ENCODE assay signal across 12 mouse cellular contexts in the genomic region with DNA sequence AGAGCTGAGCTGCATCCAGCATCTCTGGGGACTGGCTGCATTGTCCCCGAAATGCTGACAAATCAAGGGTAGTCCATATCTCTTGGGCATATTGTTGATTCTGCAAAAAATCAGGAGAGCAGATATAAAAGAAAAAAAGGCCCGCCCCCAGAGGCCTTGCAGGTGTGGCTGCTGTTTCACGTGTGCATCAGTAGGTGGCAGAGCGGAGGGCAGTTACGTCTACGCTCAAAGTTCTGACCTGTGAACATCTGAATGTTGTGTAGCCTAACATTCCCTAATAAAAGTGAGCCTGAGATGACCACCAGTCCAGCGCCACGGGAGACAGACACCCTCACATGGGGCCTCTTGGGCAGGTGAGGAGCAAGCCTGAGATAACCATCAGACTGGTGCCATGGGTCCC. TPM values are rescaled to one million over a fixed set of nuclear protein-coding genes. Genes with fewer than 3 reads are reported as not detected.
DNase-seq lines count a peak whose midpoint lies in the region; ATAC-seq and TF ChIP-seq lines count a peak whose summit lies in the region.
"Had no signal": no experiment of that assay in that cellular context is flagged by ENCODE, and none has a peak within 500 bp of the region (broad histone marks: within the 10 kb centered on the region; RNA-seq: fewer than 3 reads in every experiment).

No protein-coding gene starts in this region.

- TF ChIP-seq POLR2A in cerebellum, adult 2 months (IDR thresholded peaks at IDR 0.05; ENCODE audit: borderline replicate concordance, insufficient read depth, low read length), result no peak
- no peak for TF ChIP-seq POLR2A in MEL (IDR thresholded peaks at IDR 0.05; ENCODE audit: control insufficient read depth in 1 of 2, insufficient read depth in 1 of 2, low read depth in 1 of 2, low read length in 2 of 2, poor library complexity in 1 of 2)
- TF ChIP-seq POLR2A in small intestine, adult 2 months (IDR thresholded peaks at IDR 0.05; ENCODE audit: low read depth, low read length), result no peak

- no peak for ATAC-seq in liver, postnatal 0 days
- ATAC-seq in liver, embryonic 12.5 days, result no peak
- no peak for ATAC-seq in cerebellum, adult (ENCODE audit: insufficient number of reproducible peaks, low FRiP score, low TSS enrichment)

- no peak overlapping the region for H3K27ac ChIP-seq in cerebellum, adult 2 months (ENCODE audit: insufficient read depth, low read length)
- H3K27ac ChIP-seq in liver, postnatal 0 days (ENCODE audit: low read depth), result no peak overlapping the region
- H3K27ac ChIP-seq in liver, embryonic 12.5 days, result no peak overlapping the region
- H3K27ac ChIP-seq in MEL (ENCODE audit: control insufficient read depth, low read depth, low read length), result no peak overlapping the region
- no peak overlapping the region for H3K27ac ChIP-seq in small intestine, adult 2 months (ENCODE audit: insufficient read depth, low read depth, low read length)
- H3K27ac ChIP-seq: macrophage had no signal

- no peak overlapping the region for H3K9ac ChIP-seq in liver, postnatal 0 days (replicated peaks)
- H3K9ac ChIP-seq in liver, embryonic 12.5 days, result no peak overlapping the region
- H3K9ac ChIP-seq in MEL (ENCODE audit: control insufficient read depth, low read depth, low read length, poor library complexity, severe bottlenecking), result no peak overlapping the region

- no peaks in the 10 kb centered on the region for H3K9me3 ChIP-seq in liver, postnatal 0 days (ENCODE audit: low read length)
- no peaks in the 10 kb centered on the region for H3K9me3 ChIP-seq in liver, embryonic 12.5 days (replicated peaks)
- no peaks in the 10 kb centered on the region for H3K9me3 ChIP-seq in MEL (replicated peaks; ENCODE audit: insufficient read depth, low read length)

- DNase-seq in cerebellum, adult 2 months, result no peak
- DNase-seq in cerebellum, adult 9-10 months, result no peak
- DNase-seq in liver, postnatal 0 days, result no peak
- peak; percentile 30 for DNase-seq in MEL (ENCODE audit: low read depth, low spot score)
- no peak for DNase-seq in right cerebral cortex, adult 2 months (ENCODE audit: low spot score in 2 of 2)
- DNase-seq: adrenal gland, postnatal 25 days; kidney, adult 9 months; right cerebral cortex, postnatal 4 days had no signal

- peaks cover 3% of the 10 kb centered on the region; the same call in 1 of the 2 replicates for H3K36me3 ChIP-seq in liver, postnatal 0 days (replicated peaks; ENCODE audit: insufficient read depth, low read length)
- H3K36me3 ChIP-seq in liver, embryonic 12.5 days, result peaks cover 13% of the 10 kb centered on the region
- H3K36me3 ChIP-seq in MEL (ENCODE audit: control insufficient read depth in 1 of 2, insufficient read depth in 2 of 2, low read length in 2 of 2), result no peaks in the 10 kb centered on the region
- H3K36me3 ChIP-seq in small intestine, adult 2 months (ENCODE audit: control insufficient read depth, insufficient read depth, low read length), result peaks cover 11% of the 10 kb centered on the region; the same call in 1 of the 2 replicates

- no peak for TF ChIP-seq EP300 in liver, postnatal 0 days (IDR thresholded peaks at IDR 0.05; ENCODE audit: low read depth)
- TF ChIP-seq EP300 in MEL (IDR thresholded peaks at IDR 0.05; ENCODE audit: low read depth in 1 of 2, low read length in 2 of 2), result no peak

- H3K4me2 ChIP-seq in liver, postnatal 0 days (ENCODE audit: low read depth, low read length), result no peak overlapping the region
- H3K4me2 ChIP-seq in liver, embryonic 12.5 days, result no peak overlapping the region

- peak; percentile 31 for TF ChIP-seq RAD21 in MEL (IDR thresholded peaks at IDR 0.05; ENCODE audit: low read depth, low read length)

- no peak overlapping the region for H3K4me3 ChIP-seq in cerebellum, adult 2 months (replicated peaks; ENCODE audit: insufficient read depth, low read depth, low read length)
- no peak overlapping the region for H3K4me3 ChIP-seq in liver, postnatal 0 days (ENCODE audit: low read depth, low read length)
- H3K4me3 ChIP-seq in liver, embryonic 12.5 days, result no peak overlapping the region
- no peak overlapping the region for H3K4me3 ChIP-seq in MEL (ENCODE audit: control insufficient read depth in 1 of 2, insufficient read depth in 1 of 2, low read depth in 2 of 2, low read length in 2 of 2)
- no peak overlapping the region for H3K4me3 ChIP-seq in small intestine, adult 2 months (ENCODE audit: low read depth, low read length)

- peak; percentile 21; the same call in 1 of the 2 replicates for TF ChIP-seq CTCF in cerebellum, adult 2 months (IDR thresholded peaks at IDR 0.05; ENCODE audit: borderline replicate concordance, insufficient read depth, low read depth, low read length)
- peak; percentile 55 for TF ChIP-seq CTCF in liver, postnatal 0 days (IDR thresholded peaks at IDR 0.05; ENCODE audit: low read depth)
- peak; percentile 28 to 53 (median 48) for TF ChIP-seq CTCF in MEL (IDR thresholded peaks at IDR 0.05 in 2 of 3, conservative IDR thresholded peaks at IDR 0.05 in 1 of 3; ENCODE audit: control insufficient read depth in 1 of 3, insufficient read depth in 1 of 3, low read depth in 2 of 3, low read length in 3 of 3, poor library complexity in 1 of 3, severe bottlenecking in 1 of 3)
- TF ChIP-seq CTCF in small intestine, adult 2 months (IDR thresholded peaks at IDR 0.05; ENCODE audit: extremely low read depth, insufficient read length, insufficient replicate concordance, low read depth, low read length), result peak; percentile 45; the same call in 1 of the 2 replicates

- no peaks in the 10 kb centered on the region for H3K79me2 ChIP-seq in MEL (ENCODE audit: control insufficient read depth, insufficient read depth, low read length, poor library complexity)

- 55% methylated on average over 8 of the region's 8 CpGs for WGBS in cerebellum, adult 2 months
- WGBS in liver, postnatal 0 days (ENCODE audit: insufficient replicate concordance), result 39% methylated on average over 8 of the region's 8 CpGs
- 36% methylated on average over 8 of the region's 8 CpGs for WGBS in liver, embryonic 12.5 days (ENCODE audit: insufficient replicate concordance)
- WGBS in small intestine, adult 2 months, result 20% methylated on average over 8 of the region's 8 CpGs

- H3K27me3 ChIP-seq in cerebellum, adult 2 months (ENCODE audit: control insufficient read depth, insufficient read depth, low read length), result no peaks in the 10 kb centered on the region
- H3K27me3 ChIP-seq in liver, postnatal 0 days (ENCODE audit: insufficient read depth, low read length), result 0 out of 2 replicates have a peak, but pooled peaks cover 3% of the 10 kb centered on the region
- peaks cover 37% of the 10 kb centered on the region for H3K27me3 ChIP-seq in liver, embryonic 12.5 days (replicated peaks)
- H3K27me3 ChIP-seq in MEL (ENCODE audit: control insufficient read depth in 1 of 2, insufficient read depth in 2 of 2, low read length in 2 of 2), result no peaks in the 10 kb centered on the region; a peak in 1 of 4 replicates
- no peaks in the 10 kb centered on the region for H3K27me3 ChIP-seq in small intestine, adult 2 months (ENCODE audit: control insufficient read depth, insufficient read depth, low read length)

- peaks cover 4% of the 10 kb centered on the region; the same call in 1 of the 2 replicates for H3K4me1 ChIP-seq in cerebellum, adult 2 months (ENCODE audit: control insufficient read depth, insufficient read depth, low read length)
- H3K4me1 ChIP-seq in liver, postnatal 0 days (ENCODE audit: insufficient read depth), result peaks cover 8% of the 10 kb centered on the region
- no peaks in the 10 kb centered on the region for H3K4me1 ChIP-seq in liver, embryonic 12.5 days
- H3K4me1 ChIP-seq in MEL (ENCODE audit: control insufficient read depth in 1 of 2, insufficient read depth in 2 of 2, low read length in 2 of 2), result no peaks in the 10 kb centered on the region
- no peaks in the 10 kb centered on the region for H3K4me1 ChIP-seq in small intestine, adult 2 months (ENCODE audit: control insufficient read depth, insufficient read depth, insufficient read length, low read length)

TF ChIP-seq in MEL, 35 proteins besides CTCF, POLR2A, EP300 and RAD21:
- TF ChIP-seq SMC3 (IDR thresholded peaks at IDR 0.05; ENCODE audit: low read depth, low read length), result peak; percentile 41
- no peak for TF ChIP-seq HCFC1 (IDR thresholded peaks at IDR 0.05; ENCODE audit: low read depth, low read length)
- TF ChIP-seq ZNF384 (IDR thresholded peaks at IDR 0.05; ENCODE audit: low read depth, low read length), result no peak

RNA-seq across cellular contexts. Expression of gene 2410131K14Rik, which starts 21.3 kb away (rescaled TPM):
- 23.6 and 24.7 TPM in 2 replicates for polyA plus RNA-seq in cerebellum, adult 2 months (2012; rRNA removed)
- polyA plus RNA-seq in liver, postnatal 0 days (2015; fragmentation: Nextera tagmentation; extraction: Ambion mirVana), result 1.3 TPM in 2 replicates
- 2.3 and 2.6 TPM in 2 replicates for polyA plus RNA-seq in liver, embryonic 12.5 days (2016; fragmentation: Nextera tagmentation; extraction: Ambion mirVana)
- total RNA-seq in MEL (2012; rRNA removed), result 4.0 TPM in 2 replicates
- polyA plus RNA-seq in MEL (2012; ENCODE audit: insufficient read depth in 1 of 2, insufficient read length in 2 of 2, low read depth in 1 of 2, low replicate concordance in 2 of 2, missing spikeins in 1 of 2), result 1 to 10 TPM in 1 of 2 experiments, not detected in 1; 4.3 TPM
- polyA plus RNA-seq in small intestine, adult 2 months (2012; rRNA removed), result 2.4 and 3.8 TPM in 2 replicates

RNA-seq across cellular contexts. Expression of gene Rnft2, which starts 21.4 kb away (rescaled TPM):
- polyA plus RNA-seq in cerebellum, adult 2 months (2012; rRNA removed), result 53.8 and 63.7 TPM in 2 replicates
- polyA plus RNA-seq in liver, postnatal 0 days (2015; fragmentation: Nextera tagmentation; extraction: Ambion mirVana), result 0.14 TPM in 1 of 2 replicates, not detected in the other
- 0.52 and 0.54 TPM in 2 replicates for polyA plus RNA-seq in liver, embryonic 12.5 days (2016; fragmentation: Nextera tagmentation; extraction: Ambion mirVana)
- total RNA-seq in MEL (2012; rRNA removed), result 0.29 and 0.42 TPM in 2 replicates
- under 1 TPM in 1 of 2 experiments, not detected in 1; 0.71 TPM for polyA plus RNA-seq in MEL (2012; ENCODE audit: insufficient read depth in 1 of 2, insufficient read length in 2 of 2, low read depth in 1 of 2, low replicate concordance in 2 of 2, missing spikeins in 1 of 2)
- 0.98 and 1.2 TPM in 2 replicates for polyA plus RNA-seq in small intestine, adult 2 months (2012; rRNA removed)

Comparison
In these comparisons a context has a peak if more than half of its experiments do, and no peak if none do; other contexts are left out.
1. RNA of gene Rnft2, which starts 21.4 kb away (polyA plus RNA-seq): 53.8 to 63.7 TPM in cerebellum, adult 2 months; 0.98 to 1.2 TPM in small intestine, adult 2 months, 0.71 TPM in MEL, 0.52 to 0.54 TPM in liver, embryonic 12.5 days and 0.14 TPM in liver, postnatal 0 days; every median in the first group is over 10 times any median in the second.
2. Peak in every context shown above with its lines, with median percentiles within 50 percentile points of each other: CTCF ChIP-seq.